Mouse (Mus musculus) stomach, postnatal 0 days (tissue): Measurements from ENCODE around the gene Pts.

Experiments used
- CTCF ChIP-seq: IDR thresholded peaks from 2 replicates; pipeline ENCODE4 v1.5.1; 2016; ENCODE audit warnings: antibody characterized with exemption, low read depth, mild to moderate bottlenecking, moderate library complexity
- EP300 ChIP-seq: optimal IDR thresholded peaks from 2 replicates; pipeline ENCODE3; 2016; ENCODE audit warnings: antibody characterized with exemption

DNA sequence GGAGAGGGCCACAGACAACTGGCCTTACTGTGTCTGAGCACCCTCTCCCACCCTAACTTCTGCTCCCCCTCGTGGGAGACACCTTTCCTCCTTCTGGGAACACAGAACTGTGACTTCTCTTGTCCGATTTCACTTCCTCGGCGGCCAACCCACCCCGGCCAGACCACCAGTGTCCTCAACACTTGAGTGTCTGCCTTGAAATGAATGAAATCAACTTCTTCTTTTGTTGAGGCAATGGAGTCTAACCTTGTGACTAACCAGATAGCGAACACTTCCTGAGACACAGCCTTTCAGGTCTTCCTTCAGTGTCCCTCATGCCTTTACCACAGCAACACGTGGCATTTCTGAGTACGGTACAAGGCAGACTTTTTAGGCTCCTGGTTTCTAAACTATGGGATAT lies 45.8 kb downstream of the Pts start:
- no peak for TF ChIP-seq EP300
- no peak for TF ChIP-seq CTCF
